Mouse (Mus musculus) neural tube, embryonic 15.5 days (tissue): ENCODE data around the gene Rasl2-9. TPM values are rescaled to one million over a fixed set of nuclear protein-coding genes. Genes with fewer than 3 reads are reported as not detected.
"Not testable (repeated sequence)": the region's sequence is repeated elsewhere in the genome, so short reads cannot be mapped to it uniquely, and the experiment has no call there.

Source experiments
- ATAC-seq: fragments of 200-750 bp; cut with Nextera tagmentation; 2 replicates; pipeline ENCODE4 v1.8.0; 2017; ENCODE audit warnings: mild to moderate bottlenecking, moderate TSS enrichment, moderate library complexity; ENCODE audit not compliant: low FRiP score
- H3K27ac ChIP-seq: fragments of 300-500 bp; sonication (generic); replicated peaks from 2 replicates; pipeline ENCODE4 v1.5.1; 2015; ENCODE audit warnings: mild to moderate bottlenecking, inconsistent platforms
- H3K27me3 ChIP-seq: fragments of 300-500 bp; sonication (generic); replicated peaks from 2 replicates; pipeline ENCODE4 v1.6.1; 2015; ENCODE audit warnings: inconsistent platforms
- H3K36me3 ChIP-seq: fragments of 300-500 bp; sonication (generic); 2 replicates; pipeline ENCODE4 v1.6.1; 2015; ENCODE audit warnings: inconsistent platforms
- H3K4me1 ChIP-seq: fragments of 300-500 bp; sonication (generic); 2 replicates; pipeline ENCODE4 v1.6.1; 2015; ENCODE audit warnings: inconsistent platforms
- H3K4me2 ChIP-seq: fragments of 300-500 bp; sonication (generic); 2 replicates; pipeline ENCODE4 v1.6.1; 2015; ENCODE audit warnings: inconsistent platforms, mild to moderate bottlenecking, moderate library complexity
- H3K4me3 ChIP-seq: fragments of 300-500 bp; sonication (generic); replicated peaks from 2 replicates; pipeline ENCODE4 v1.5.1; 2015; ENCODE audit warnings: mild to moderate bottlenecking, inconsistent platforms
- H3K9ac ChIP-seq: fragments of 300-500 bp; sonication (generic); replicated peaks from 2 replicates; pipeline ENCODE4 v1.6.1; 2015; ENCODE audit warnings: mild to moderate bottlenecking, inconsistent platforms
- H3K9me3 ChIP-seq: fragments of 300-500 bp; sonication (generic); replicated peaks from 2 replicates; pipeline ENCODE4 v1.6.1; 2016; ENCODE audit warnings: inconsistent platforms
- WGBS: fragments of 180-500 bp; shearing (Covaris S2); methylation state at CpG from one replicate; pipeline ENCODE4 v1.1.7; 2015; ENCODE audit warnings: mixed read lengths; 5-methylcytosine and 5-hydroxymethylcytosine counted together
- microRNA-seq: library from miRNA; unstranded; fragments of <30 nt; microRNA quantifications from one replicate; pipeline ENCODE4, GENCODE M21; 2017
- polyA plus RNA-seq: library from polyadenylated mRNA; unstranded; fragments of >200 nt; fragmentation: Nextera tagmentation; extraction: Ambion mirVana; gene quantifications from 2 replicates; pipeline ENCODE4 v1.2.1, GENCODE M21; 2015

The Rasl2-9 gene
- polyA plus RNA-seq, 1 experiment from 2014 or later = 0.60 TPM

DNA sequence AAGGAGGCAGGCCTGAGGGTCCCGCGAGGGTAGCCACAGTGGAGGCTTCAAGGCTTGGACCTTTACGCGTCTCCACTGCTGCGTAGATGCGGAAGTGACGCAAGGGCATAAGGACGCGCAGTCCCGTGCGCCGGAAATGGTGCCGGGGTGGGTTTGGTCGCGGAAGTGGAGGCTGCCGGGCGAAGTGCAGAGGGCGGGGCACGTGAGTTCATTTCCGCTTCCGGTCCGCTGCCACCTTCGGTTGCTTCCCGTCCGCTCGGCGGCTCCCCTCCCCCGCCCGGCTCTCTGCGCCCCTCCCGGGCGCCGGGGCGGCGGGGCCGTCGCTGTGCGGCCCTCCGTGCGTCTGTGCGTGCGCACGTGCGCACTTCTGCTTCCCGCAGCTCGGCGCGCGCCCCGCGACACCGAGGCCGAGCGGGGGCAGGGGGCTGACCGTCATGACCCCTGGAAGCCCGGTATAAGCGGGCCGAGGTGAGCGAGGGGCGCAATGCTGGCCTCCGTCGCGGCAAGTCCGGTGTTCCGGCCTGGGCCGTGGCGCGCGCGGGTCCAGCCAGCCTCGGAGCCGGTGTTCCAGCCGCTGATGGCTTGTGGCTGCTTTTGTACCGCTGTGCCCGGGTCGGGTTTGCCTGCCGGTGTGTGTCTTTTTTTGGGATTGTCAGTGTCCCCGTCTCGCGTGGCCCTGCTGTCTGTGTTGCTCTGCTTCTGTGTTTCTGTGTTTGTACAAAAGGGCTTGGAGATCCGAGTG is 45.6 kb downstream of the Rasl2-9 start, which contains the start of gene Epn1:
Epn1 (plus strand) TSS at position 226 of the 742 bp plus-strand sequence.
- Histone ChIP-seq H3K27me3 (no peaks in the 10 kb centered on the region), H3K27ac (peak within 1 kb of the TSS; percentile 88)
- under 1% methylated on average over 78 of the region's 81 CpGs for WGBS

DNA sequence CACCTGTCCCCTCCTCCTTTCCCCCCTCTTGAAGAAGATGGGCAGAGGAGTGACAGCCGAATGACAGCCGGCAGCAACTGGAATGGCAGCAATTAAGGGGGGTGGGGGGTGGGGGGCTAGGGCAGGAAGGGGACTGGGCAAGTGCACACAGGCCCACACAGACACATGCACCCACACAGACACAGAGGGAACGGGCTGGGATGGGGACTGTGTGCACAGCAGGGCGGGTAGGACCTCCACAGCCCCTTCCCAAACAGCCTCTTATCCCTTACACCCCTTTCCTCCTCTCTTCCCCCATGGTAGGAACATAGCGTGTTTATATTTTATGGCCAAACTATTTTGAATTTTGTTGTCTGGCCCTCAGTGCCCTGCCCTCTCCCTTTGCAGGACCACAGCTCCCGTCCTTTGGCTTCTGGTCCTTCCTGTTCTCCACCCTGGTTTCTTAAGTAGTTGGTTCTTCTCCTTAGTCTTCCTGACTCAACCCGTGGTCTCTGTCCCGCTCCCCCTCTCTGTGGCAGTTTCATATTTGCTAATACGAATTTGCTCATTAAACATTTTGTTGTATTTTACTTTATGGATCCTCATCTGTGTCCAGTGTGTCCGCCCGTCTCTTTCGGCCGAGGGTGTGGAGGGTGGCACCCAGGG is 46.3 kb downstream of the Rasl2-9 start:
- Histone ChIP-seq H3K4me2 (peak overlapping the region; percentile 67), H3K9ac (peak overlapping the region; percentile 96; the same call in 1 of the 2 replicates), H3K27ac (peak overlapping the region; percentile 88), H3K4me1 (peaks cover 30% of the 10 kb centered on the region), H3K4me3 (peak overlapping the region; percentile 94), H3K36me3 (peaks cover 46% of the 10 kb centered on the region)
- H3K9me3 ChIP-seq, H3K27me3 ChIP-seq: not testable (repeated sequence)
- peak; percentile 48 for ATAC-seq
- 51% methylated on average over 10 of the region's 13 CpGs for WGBS

More for the DNA sequence above, 45.6 kb downstream of the Rasl2-9 start, which contains the start of gene Epn1:
- peaks cover 32% of the 10 kb centered on the region for H3K4me1 ChIP-seq
- peak; percentile 96 for ATAC-seq
- H3K9me3 ChIP-seq = no peaks in the 10 kb centered on the region
- H3K9ac ChIP-seq = peak within 1 kb of the TSS; percentile 96
- peak within 1 kb of the TSS; percentile 67 for H3K4me2 ChIP-seq
- peaks cover 39% of the 10 kb centered on the region for H3K36me3 ChIP-seq
- peak within 1 kb of the TSS; percentile 94 for H3K4me3 ChIP-seq

DNA sequence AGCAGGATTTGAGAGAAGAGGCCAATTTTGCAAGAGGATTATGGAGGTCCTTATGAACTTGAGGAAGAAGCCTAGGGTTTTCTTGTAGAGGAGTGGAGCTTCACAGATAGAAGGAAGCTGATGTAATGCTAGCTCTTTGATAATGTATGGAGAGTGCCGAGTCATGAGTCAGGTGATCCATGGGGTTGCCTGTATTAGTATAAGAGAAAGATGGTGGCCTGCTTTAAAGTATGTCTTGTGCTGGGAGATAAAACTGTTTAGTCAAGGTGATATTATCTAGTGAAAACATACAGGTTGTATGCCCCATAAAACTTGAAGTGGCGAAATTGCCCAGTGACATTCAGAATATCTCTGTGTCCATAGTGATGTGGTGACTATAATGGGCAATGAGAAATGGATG is 48.8 kb downstream of the Rasl2-9 start:
- H3K9me3 ChIP-seq = no peaks in the 10 kb centered on the region
- no peak for ATAC-seq
- H3K9ac ChIP-seq = no peak overlapping the region
- no peak overlapping the region for H3K4me3 ChIP-seq
- H3K4me1 ChIP-seq = peaks cover 13% of the 10 kb centered on the region
- no peak overlapping the region for H3K27ac ChIP-seq
- H3K36me3 ChIP-seq = peaks cover 63% of the 10 kb centered on the region
- no peak overlapping the region for H3K4me2 ChIP-seq
- WGBS = 87% methylated on average over 2 of the region's 2 CpGs
- no peaks in the 10 kb centered on the region for H3K27me3 ChIP-seq

DNA sequence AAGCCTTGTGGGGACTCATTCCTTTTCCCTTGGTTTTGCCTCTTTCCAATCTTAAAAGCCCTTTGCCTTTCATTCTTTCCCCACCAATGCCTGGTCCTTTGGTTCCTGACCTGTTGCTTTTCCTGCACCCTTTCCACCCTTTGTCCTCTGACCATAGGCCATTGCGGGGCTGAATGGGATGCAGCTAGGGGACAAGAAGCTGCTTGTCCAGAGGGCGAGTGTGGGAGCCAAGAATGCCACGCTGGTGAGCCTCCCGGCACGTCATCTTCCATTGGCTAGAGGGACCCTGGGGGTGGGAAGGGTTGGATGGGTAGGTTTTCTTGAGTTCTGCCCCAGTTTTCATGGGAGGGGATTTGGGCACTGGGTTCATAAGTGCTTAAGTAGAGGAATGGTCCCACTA is 50.8 kb downstream of the Rasl2-9 start:
- H3K4me1 ChIP-seq = no peaks in the 10 kb centered on the region
- H3K4me2 ChIP-seq = no peak overlapping the region
- no peak for ATAC-seq
- H3K4me3 ChIP-seq = no peak overlapping the region
- no peak overlapping the region for H3K27ac ChIP-seq
- H3K9ac ChIP-seq = no peak overlapping the region
- WGBS = 96% methylated on average over 5 of the region's 5 CpGs
- H3K36me3 ChIP-seq = peaks cover 82% of the 10 kb centered on the region
- H3K27me3 ChIP-seq = no peaks in the 10 kb centered on the region
- no peaks in the 10 kb centered on the region for H3K9me3 ChIP-seq

Small RNAs within 50 kb of the gene (microRNA-seq; reads per million reads assigned to microRNA genes)
- not detected for gene Gm26217

Other genes starting within 250 kb of the Rasl2-9 start
- 0.51 and 0.79 TPM in 2 replicates for gene Isoc2a, start 248.8 kb downstream of the Rasl2-9 start, polyA plus RNA-seq
- 0.23 and 0.37 TPM in 2 replicates for gene Gm36210, start 219.4 kb downstream of the Rasl2-9 start, polyA plus RNA-seq
- gene Zfp628, start 210.7 kb downstream of the Rasl2-9 start, polyA plus RNA-seq = 3.1 and 4.0 TPM in 2 replicates
- 30.8 and 36.3 TPM in 2 replicates for gene Nat14, start 203.9 kb downstream of the Rasl2-9 start, polyA plus RNA-seq
- 1.00 and 1.8 TPM in 2 replicates for gene Ssc5d, start 200.2 kb downstream of the Rasl2-9 start, polyA plus RNA-seq
- 0.14 TPM in 1 of 2 replicates, not detected in the other for gene Sbk2, start 161.5 kb downstream of the Rasl2-9 start, polyA plus RNA-seq
- gene Sbk3, start 154.8 kb downstream of the Rasl2-9 start, polyA plus RNA-seq = 0.32 and 0.35 TPM in 2 replicates
- gene Zfp579, start 129.8 kb downstream of the Rasl2-9 start, polyA plus RNA-seq = 49.6 and 57.0 TPM in 2 replicates
- gene Zfp524, start 111.5 kb downstream of the Rasl2-9 start, polyA plus RNA-seq = 7.3 and 9.9 TPM in 2 replicates
- 37.0 TPM in 2 replicates for gene Fiz1, start 111.3 kb downstream of the Rasl2-9 start, polyA plus RNA-seq
- 0.15 and 1.4 TPM in 2 replicates for gene Gm44973, start 110.5 kb downstream of the Rasl2-9 start, polyA plus RNA-seq
- 6.4 and 7.0 TPM in 2 replicates for gene Zfp865, start 105.6 kb downstream of the Rasl2-9 start, polyA plus RNA-seq
- gene Ccdc106, start 105.4 kb downstream of the Rasl2-9 start, polyA plus RNA-seq = 60.0 and 75.7 TPM in 2 replicates
- not detected in 2 replicates for gene 4632433K11Rik, start 91.8 kb downstream of the Rasl2-9 start, polyA plus RNA-seq
- 7.7 and 9.0 TPM in 2 replicates for gene Zfp784, start 87.5 kb downstream of the Rasl2-9 start, polyA plus RNA-seq
- gene Zfp580, start 74.4 kb downstream of the Rasl2-9 start, polyA plus RNA-seq = 90.7 and 101 TPM in 2 replicates
- gene U2af2, start 63.8 kb downstream of the Rasl2-9 start, polyA plus RNA-seq = 94.2 and 105 TPM in 2 replicates
- 92.5 and 105 TPM in 2 replicates for gene Epn1, start 45.7 kb downstream of the Rasl2-9 start, polyA plus RNA-seq
- not detected in 2 replicates for gene Rfpl4, start 9.0 kb downstream of the Rasl2-9 start, polyA plus RNA-seq
- 0.05 and 0.13 TPM in 2 replicates for gene Vmn1r55, start 23.7 kb upstream of the Rasl2-9 start, polyA plus RNA-seq
- not detected in 2 replicates for gene Vmn1r56, start 70.8 kb upstream of the Rasl2-9 start, polyA plus RNA-seq
- gene Vmn1r57, start 92.5 kb upstream of the Rasl2-9 start, polyA plus RNA-seq = not detected in 2 replicates
- not detected in 2 replicates for gene Gm5065, start 224.6 kb upstream of the Rasl2-9 start, polyA plus RNA-seq
- gene Nlrp2, start 225.1 kb upstream of the Rasl2-9 start, polyA plus RNA-seq = not detected in 2 replicates